Mouse (Mus musculus) heart, adult 2 months (tissue): ENCODE results near the gene Hint1. TPM values are rescaled to one million over a fixed set of nuclear protein-coding genes. Genes with fewer than 3 reads are reported as not detected.

Source experiments
- DNase-seq, 2 experiments: peaks; one replicate each; pipeline ENCODE4 v3.0.0; 2021
- H3K27ac ChIP-seq: fragments of 200-600 bp; 2 replicates; pipeline ENCODE4 v1.8.1; 2022
- H3K27me3 ChIP-seq: fragments of 200-500 bp; 2 replicates; pipeline ENCODE4 v1.6.1; 2012; ENCODE audit warnings: mild to moderate bottlenecking, low read length, inconsistent platforms, mixed read lengths; ENCODE audit not compliant: control insufficient read depth, insufficient read depth
- H3K36me3 ChIP-seq: fragments of 200-500 bp; 2 replicates; pipeline ENCODE4 v1.6.1; 2012; ENCODE audit warnings: low read length, inconsistent platforms; ENCODE audit not compliant: control insufficient read depth, insufficient read depth
- H3K4me1 ChIP-seq: fragments of 200-500 bp; 2 replicates; pipeline ENCODE4 v1.6.1; 2011; ENCODE audit warnings: low read length; ENCODE audit not compliant: control insufficient read depth, insufficient read depth
- H3K4me3 ChIP-seq: fragments of 200-600 bp; 2 replicates; pipeline ENCODE4 v1.8.1; 2022
- H3K79me2 ChIP-seq: fragments of 200-500 bp; replicated peaks from 2 replicates; pipeline ENCODE4 v1.6.1; 2012; ENCODE audit warnings: mild to moderate bottlenecking, inconsistent platforms, low read length, moderate library complexity, mixed read lengths; ENCODE audit not compliant: control insufficient read depth, insufficient read depth
- H3K9ac ChIP-seq: fragments of 200-500 bp; 2 replicates; pipeline ENCODE4 v1.6.1; 2012; ENCODE audit warnings: low read depth, mild to moderate bottlenecking, control low read depth, inconsistent platforms, low read length, mixed read lengths
- CTCF ChIP-seq: fragments of 200-600 bp; IDR thresholded peaks from 2 replicates; pipeline ENCODE4 v1.8.1; 2022; ENCODE audit warnings: antibody characterized with exemption, mild to moderate bottlenecking, moderate library complexity
- EP300 ChIP-seq: fragments of 200-500 bp; IDR thresholded peaks from 2 replicates; pipeline ENCODE4 v1.6.1; 2011; ENCODE audit warnings: low read depth, low read length, control low read depth; ENCODE audit not compliant: insufficient read depth
- POLR2A ChIP-seq: fragments of 200-500 bp; IDR thresholded peaks from 2 replicates; pipeline ENCODE4 v1.6.1; 2011; ENCODE audit warnings: mild to moderate bottlenecking, low read depth, low read length, control low read depth; ENCODE audit not compliant: insufficient read depth
- whole genome bisulfite sequencing: fragments of 180-500 bp; shearing (Covaris S2); methylation state at CpG from one replicate; pipeline ENCODE4 v1.1.7; 2018; 5-methylcytosine and 5-hydroxymethylcytosine counted together
- intact Hi-C: fragments of 180-260 bp; cut with DNase I; formaldehyde crosslinking; loops from one replicate; pipeline ENCODE4 v1.15.1; 2025
- polyA plus RNA-seq: library from polyadenylated mRNA; depleted of rRNA; stranded (reverse); fragments of >200 nt; gene quantifications from 2 replicates; pipeline ENCODE4 v1.2.3, GENCODE M21; 2012
- total RNA-seq, 2 experiments: library from RNA; stranded (reverse); gene quantifications; 2 replicates each; pipeline ENCODE4 v1.2.3; 2021

Hint1 gene
- total and polyA plus RNA-seq, 3 experiments = 258 to 477 (median 297) TPM

DNA sequence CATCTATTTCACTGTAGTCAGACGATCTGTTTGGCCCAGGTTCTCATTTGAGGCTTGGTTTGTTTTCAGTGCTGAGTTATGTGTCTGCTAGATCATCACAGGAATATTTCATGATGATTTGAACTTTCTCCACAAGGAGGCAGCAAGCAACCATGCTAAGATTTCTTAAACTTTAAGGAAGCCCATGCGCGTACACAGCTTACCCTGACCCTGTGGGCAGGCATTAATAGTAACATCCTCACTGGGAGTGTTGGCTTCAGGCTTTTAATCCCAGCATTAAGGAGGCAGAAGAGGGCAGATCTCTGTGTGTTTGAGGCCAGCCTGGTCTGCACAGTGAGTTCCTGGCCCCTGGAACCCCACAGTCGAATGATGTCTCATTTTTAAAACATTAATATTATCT, 13.3 kb downstream of the Hint1 start:
- no peaks in the 10 kb centered on the region for H3K79me2 ChIP-seq
- H3K4me3 ChIP-seq = no peak overlapping the region
- peak overlapping the region; percentile 32; the same call in 1 of the 2 replicates for H3K9ac ChIP-seq
- TF ChIP-seq POLR2A (no peak), EP300 (peak; percentile 75; the same call in 1 of the 2 replicates), CTCF (peak; percentile 86)
- intact Hi-C loops = loop anchor here (1.0 to 10.0 kb wide), 3 partner anchors 48 to 205 kb away; no protein-coding TSS in a partner anchor
- H3K36me3 ChIP-seq = no peaks in the 10 kb centered on the region; the same call in 1 of the 2 replicates
- 13% methylated on average over 4 of the region's 4 CpGs for WGBS
- peak; percentile 49 to 56 for DNase-seq
- peaks cover 20% of the 10 kb centered on the region for H3K4me1 ChIP-seq
- peak overlapping the region; percentile 78 for H3K27ac ChIP-seq
- H3K27me3 ChIP-seq = no peaks in the 10 kb centered on the region

DNA sequence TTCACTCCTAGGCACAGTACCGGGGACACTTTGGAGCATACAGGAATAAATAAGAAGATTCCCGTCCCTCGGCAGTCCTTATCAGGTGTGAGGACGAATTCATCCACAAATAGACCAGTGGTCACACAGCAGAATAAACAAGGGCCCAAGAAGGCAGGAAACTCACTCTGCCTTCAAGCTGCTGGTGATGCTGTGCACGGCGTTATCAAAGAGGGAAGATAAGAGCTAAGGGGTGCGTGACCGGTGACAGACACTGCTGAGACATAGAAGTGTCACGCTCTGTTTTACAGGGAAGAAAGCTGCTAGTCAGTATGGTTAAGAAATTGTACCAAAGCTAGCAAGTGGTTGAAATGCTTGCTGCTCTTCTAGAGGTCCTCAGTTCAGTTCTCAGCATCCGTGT, 13.7 kb downstream of the Hint1 start:
- DNase-seq = peak in 1 of 2 experiments; percentile 34
- TF ChIP-seq EP300 (0 out of 2 replicates have a peak, but pooled peaks have one; percentile 46), CTCF (no peak), POLR2A (no peak)
- Histone ChIP-seq H3K4me1 (peaks cover 20% of the 10 kb centered on the region), H3K36me3 (no peaks in the 10 kb centered on the region; the same call in 1 of the 2 replicates), H3K9ac (no peak overlapping the region), H3K27ac (peak overlapping the region; percentile 78), H3K4me3 (no peak overlapping the region), H3K27me3 (no peaks in the 10 kb centered on the region), H3K79me2 (no peaks in the 10 kb centered on the region)
- 38% methylated on average over 10 of the region's 10 CpGs for WGBS
- intact Hi-C loops = loop anchor here (1.0 to 10.0 kb wide), 4 partner anchors 47 to 205 kb away; no protein-coding TSS in a partner anchor

DNA sequence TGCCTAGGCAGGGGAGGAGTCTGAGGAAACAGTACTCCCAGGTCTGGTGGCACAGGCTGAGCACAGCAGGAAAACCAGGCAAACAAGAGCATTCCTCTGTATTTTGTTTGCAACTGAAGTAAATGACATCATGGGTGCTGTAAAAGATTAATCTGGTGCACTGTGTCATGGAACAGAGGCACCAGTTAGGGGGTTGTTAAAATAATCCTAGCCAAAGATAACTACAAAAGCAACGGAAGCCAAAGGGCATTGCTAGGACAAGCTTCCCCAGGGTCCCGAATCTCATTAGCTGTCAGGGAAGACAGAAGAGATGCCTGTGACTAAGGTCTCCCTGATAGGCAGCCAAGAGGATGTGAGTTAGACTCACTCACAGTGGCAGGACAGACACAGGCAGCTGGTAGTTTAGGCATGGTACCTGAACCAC, 14.9 kb downstream of the Hint1 start:
- Histone ChIP-seq H3K27ac (peak overlapping the region; percentile 78), H3K36me3 (no peaks in the 10 kb centered on the region; the same call in 1 of the 2 replicates), H3K4me1 (peaks cover 20% of the 10 kb centered on the region), H3K27me3 (no peaks in the 10 kb centered on the region), H3K4me3 (no peak overlapping the region), H3K9ac (no peak overlapping the region), H3K79me2 (no peaks in the 10 kb centered on the region)
- TF ChIP-seq POLR2A = no peak
- TF ChIP-seq CTCF = no peak
- 0 out of 2 replicates have a peak, but pooled peaks have one; percentile 22 for TF ChIP-seq EP300
- WGBS = 5% methylated on average over 2 of the region's 2 CpGs
- intact Hi-C loops = loop anchor here (5.0 kb wide), 1 partner anchor 156 kb away; no protein-coding TSS in a partner anchor
- peak in 1 of 2 experiments; percentile 31 for DNase-seq

DNA sequence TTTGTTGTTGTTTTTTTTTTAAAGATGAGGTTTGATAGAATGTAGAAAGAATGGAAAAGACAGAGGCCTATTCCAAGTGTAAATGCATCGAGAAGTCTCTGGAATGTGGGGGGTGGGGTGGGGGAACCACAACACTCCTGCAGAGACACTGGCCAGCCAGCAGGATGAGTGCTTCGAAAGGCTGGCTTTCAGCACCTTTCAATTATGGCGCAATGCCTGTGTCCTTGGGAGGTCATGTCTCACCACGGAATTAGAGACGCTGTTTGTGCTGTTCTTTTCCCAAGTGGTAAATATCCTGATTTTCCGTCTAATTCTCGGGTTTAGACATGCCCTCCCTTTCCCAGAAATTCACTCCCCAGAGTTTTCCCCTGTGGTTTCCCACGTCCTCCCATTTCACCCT, 16.5 kb downstream of the Hint1 start:
- H3K27me3 ChIP-seq = no peaks in the 10 kb centered on the region
- WGBS = 29% methylated on average over 8 of the region's 8 CpGs
- DNase-seq = peak; percentile 79
- H3K4me1 ChIP-seq = peaks cover 20% of the 10 kb centered on the region
- no peak overlapping the region for H3K9ac ChIP-seq
- no peaks in the 10 kb centered on the region for H3K79me2 ChIP-seq
- TF ChIP-seq POLR2A (0 out of 2 replicates have a peak, but pooled peaks have one; percentile 26), CTCF (peak; percentile 56), EP300 (peak; percentile 99)
- no peak overlapping the region for H3K4me3 ChIP-seq
- intact Hi-C loops = loop anchor here (5.0 kb wide), 1 partner anchor 155 kb away; no protein-coding TSS in a partner anchor
- peak overlapping the region; percentile 84 for H3K27ac ChIP-seq
- no peaks in the 10 kb centered on the region; the same call in 1 of the 2 replicates for H3K36me3 ChIP-seq

DNA sequence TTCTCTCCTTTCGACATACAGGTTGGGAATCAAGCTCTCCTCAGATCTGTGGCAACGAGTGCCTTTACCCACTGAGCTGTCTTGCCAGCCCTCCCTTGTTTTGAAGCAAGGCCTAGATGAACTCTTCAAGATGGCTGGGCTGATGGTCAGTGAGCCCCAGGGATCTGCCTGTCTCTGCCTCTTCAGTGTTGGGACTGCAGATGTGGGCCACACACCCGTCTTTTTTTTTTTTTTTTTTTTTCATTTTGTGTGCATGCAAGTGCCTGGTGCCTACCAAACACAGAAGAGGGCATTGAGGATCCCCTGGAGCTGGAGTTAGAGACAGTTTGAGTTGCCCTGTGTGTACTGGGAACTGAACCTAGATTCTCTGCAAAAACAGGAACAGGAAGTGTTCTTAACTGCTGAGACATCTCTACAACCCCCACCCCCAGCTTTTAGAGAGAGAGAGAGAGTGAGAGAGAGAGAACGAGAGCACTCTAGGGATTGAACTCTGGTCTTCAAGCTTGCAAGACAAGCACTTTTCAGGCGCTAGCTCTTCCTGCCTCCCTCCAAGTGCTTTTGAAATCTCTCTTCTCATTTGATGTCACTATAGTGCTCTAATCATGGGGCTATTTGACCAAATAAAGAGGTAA, 18.1 kb downstream of the Hint1 start:
- DNase-seq = no peak
- intact Hi-C loops = loop anchor here (5.0 kb wide), 1 partner anchor 153 kb away; no protein-coding TSS in a partner anchor
- Histone ChIP-seq H3K36me3 (no peaks in the 10 kb centered on the region; the same call in 1 of the 2 replicates), H3K79me2 (no peaks in the 10 kb centered on the region), H3K9ac (no peak overlapping the region), H3K4me3 (no peak overlapping the region), H3K27ac (peak overlapping the region; percentile 84), H3K4me1 (peaks cover 23% of the 10 kb centered on the region), H3K27me3 (no peaks in the 10 kb centered on the region)
- 76% methylated on average over 5 of the region's 5 CpGs for WGBS
- no peak for TF ChIP-seq EP300

DNA sequence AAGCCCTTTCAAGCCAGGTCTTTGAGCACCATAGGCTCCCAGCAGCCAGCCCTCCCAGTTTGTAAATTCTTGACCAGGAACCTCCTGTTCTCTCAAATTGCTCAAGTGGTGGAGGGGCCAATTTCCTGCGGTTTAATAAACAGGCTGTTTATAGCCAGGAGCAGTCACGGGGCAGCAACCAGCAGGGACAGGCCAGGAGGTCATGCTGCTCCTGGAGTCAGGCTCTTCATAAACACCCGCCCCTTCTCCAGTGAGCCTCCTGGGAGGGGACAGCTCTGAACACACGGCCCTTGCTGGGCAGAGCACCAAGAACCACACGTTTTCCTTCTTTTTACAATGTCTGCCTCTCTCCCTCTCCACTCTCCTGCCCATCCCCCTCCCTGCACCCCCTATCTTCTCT, 18.8 kb downstream of the Hint1 start:
- H3K4me1 ChIP-seq = peaks cover 21% of the 10 kb centered on the region

More for the DNA sequence above, 18.8 kb downstream of the Hint1 start:
- TF ChIP-seq CTCF (no peak), EP300 (peak; percentile 82; the same call in 1 of the 2 replicates), POLR2A (0 out of 2 replicates have a peak, but pooled peaks have one; percentile 29)
- intact Hi-C loops = loop anchor here (5.0 kb wide), 1 partner anchor 152 kb away; no protein-coding TSS in a partner anchor
- Histone ChIP-seq H3K27ac (peak overlapping the region; percentile 84), H3K36me3 (no peaks in the 10 kb centered on the region), H3K79me2 (no peaks in the 10 kb centered on the region), H3K9ac (no peak overlapping the region), H3K27me3 (no peaks in the 10 kb centered on the region), H3K4me3 (no peak overlapping the region)
- WGBS = 3% methylated on average over 5 of the region's 5 CpGs
- DNase-seq = peak; percentile 75 to 87
